Mouse (Mus musculus): ENCODE data around the gene Cebpe. TPM values are rescaled to one million over a fixed set of nuclear protein-coding genes. Genes with fewer than 3 reads are reported as not detected.

Cebpe gene
- polyA plus RNA-seq, 1 experiment from 2014 or later = not detected

GRCm38 (mm10) chr14:54695042-54695441 is 16.9 kb downstream of the Cebpe start:
- 0 out of 2 replicates have a peak, but pooled peaks cover 6% of the 10 kb centered on the region for H3K36me3 ChIP-seq (ENCODE audit: control insufficient read depth, insufficient read depth, low read length)
- ATAC-seq (ENCODE audit: low FRiP score) (no peak), DNase-seq (ENCODE audit: low spot score, missing footprints) (no peak)
- no peak overlapping the region for H3K4me3 ChIP-seq (ENCODE audit: low read depth, low read length)
- H3K4me1 ChIP-seq (ENCODE audit: control insufficient read depth, insufficient read depth, low read length) = no peaks in the 10 kb centered on the region
- no peak overlapping the region for H3K4me2 ChIP-seq
- WGBS = 88% methylated on average over 6 of the region's 6 CpGs
- H3K9ac ChIP-seq (ENCODE audit: low read length) = no peak overlapping the region
- H3K9me3 ChIP-seq (ENCODE audit: control insufficient read depth, low read length) = no peaks in the 10 kb centered on the region
- H3K27ac ChIP-seq (ENCODE audit: low read depth, low read length) = no peak overlapping the region
- H3K27me3 ChIP-seq (ENCODE audit: control insufficient read depth, insufficient read depth, low read length) = no peaks in the 10 kb centered on the region

DNA sequence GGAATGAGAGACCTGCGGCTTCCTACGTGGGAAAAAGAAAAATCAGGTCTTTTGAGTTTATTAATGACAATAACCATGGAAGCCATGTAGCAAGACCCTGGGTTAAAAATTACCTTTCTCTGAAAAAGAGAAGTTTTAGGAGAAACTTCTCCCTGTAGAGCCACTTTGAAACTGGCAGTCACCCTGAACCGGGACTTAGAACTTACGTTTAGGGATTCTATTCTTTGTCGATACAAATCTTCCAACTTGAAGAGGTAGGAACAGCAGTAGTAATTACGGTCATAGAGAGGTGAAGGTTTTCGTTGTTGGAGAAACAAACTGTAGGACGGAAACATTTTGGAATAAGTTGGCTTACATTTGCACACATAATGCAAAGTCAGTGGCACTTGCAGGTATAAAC is 24.7 kb downstream of the Cebpe start:
- Histone ChIP-seq H3K27ac (ENCODE audit: low read depth, low read length) (peak overlapping the region; percentile 33; the same call in 1 of the 2 replicates), H3K9me3 (ENCODE audit: control insufficient read depth, low read length) (no peaks in the 10 kb centered on the region), H3K4me1 (ENCODE audit: control insufficient read depth, insufficient read depth, low read length) (peaks cover 17% of the 10 kb centered on the region), H3K9ac (ENCODE audit: low read length) (peak overlapping the region; percentile 79), H3K27me3 (ENCODE audit: control insufficient read depth, insufficient read depth, low read length) (no peaks in the 10 kb centered on the region), H3K4me3 (ENCODE audit: low read depth, low read length) (peak overlapping the region; percentile 92), H3K36me3 (ENCODE audit: control insufficient read depth, insufficient read depth, low read length) (peaks cover 11% of the 10 kb centered on the region; the same call in 1 of the 2 replicates), H3K4me2 (peak overlapping the region; percentile 72)
- ATAC-seq (ENCODE audit: low FRiP score) (no peak), DNase-seq (ENCODE audit: low spot score, missing footprints) (no peak)
- WGBS = 10% methylated on average over 8 of the region's 8 CpGs

DNA sequence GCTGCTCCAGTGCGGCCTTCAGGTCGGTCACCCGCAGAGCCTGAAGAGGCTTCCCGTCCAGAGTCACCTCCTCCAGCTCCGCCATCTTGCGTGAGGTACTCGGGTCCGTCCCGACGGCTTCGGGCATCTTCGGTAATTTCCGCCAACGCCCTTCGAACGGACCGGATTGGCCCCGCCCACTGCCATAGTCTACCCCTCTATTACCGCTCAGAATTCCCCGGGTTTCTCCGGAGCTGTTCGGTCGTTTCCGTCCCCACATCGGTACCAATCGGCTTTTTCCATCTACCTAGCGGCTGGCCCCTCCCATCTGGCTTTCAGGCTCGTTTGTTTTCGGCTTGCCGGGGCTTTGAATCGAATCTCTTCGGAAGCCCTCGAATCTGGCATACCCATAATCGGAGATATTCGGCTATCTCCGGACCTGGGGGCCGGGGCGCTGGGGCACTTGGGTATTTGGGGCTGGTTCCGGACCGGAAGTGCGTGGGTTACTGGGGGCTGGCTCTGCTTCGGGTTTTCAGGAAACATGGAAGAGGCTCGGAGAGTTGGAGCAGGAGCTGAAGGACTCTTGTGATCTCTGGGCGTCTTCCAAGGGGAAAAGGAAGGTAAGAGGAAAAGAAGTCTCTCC is 25.3 kb downstream of the Cebpe start, which contains the start of gene Acin1:
TSS of gene Acin1 (minus strand) at position 410 of the 622 bp plus-strand sequence.
- H3K9me3 ChIP-seq (ENCODE audit: control insufficient read depth, low read length) = no peaks in the 10 kb centered on the region
- DNase-seq (ENCODE audit: low spot score, missing footprints) = peak; percentile 100
- peak within 1 kb of the TSS; percentile 92 for H3K4me3 ChIP-seq (ENCODE audit: low read depth, low read length)
- peaks cover 17% of the 10 kb centered on the region for H3K4me1 ChIP-seq (ENCODE audit: control insufficient read depth, insufficient read depth, low read length)
- ATAC-seq (ENCODE audit: low FRiP score) = peak; percentile 96
- peak within 1 kb of the TSS; percentile 88 for H3K27ac ChIP-seq (ENCODE audit: low read depth, low read length)
- peak within 1 kb of the TSS; percentile 74 for H3K4me2 ChIP-seq
- H3K27me3 ChIP-seq (ENCODE audit: control insufficient read depth, insufficient read depth, low read length) = no peaks in the 10 kb centered on the region
- H3K36me3 ChIP-seq (ENCODE audit: control insufficient read depth, insufficient read depth, low read length) = peaks cover 11% of the 10 kb centered on the region; the same call in 1 of the 2 replicates
- peak within 1 kb of the TSS; percentile 94 for H3K9ac ChIP-seq (ENCODE audit: low read length)
- under 1% methylated on average over 44 of the region's 44 CpGs for WGBS

DNA sequence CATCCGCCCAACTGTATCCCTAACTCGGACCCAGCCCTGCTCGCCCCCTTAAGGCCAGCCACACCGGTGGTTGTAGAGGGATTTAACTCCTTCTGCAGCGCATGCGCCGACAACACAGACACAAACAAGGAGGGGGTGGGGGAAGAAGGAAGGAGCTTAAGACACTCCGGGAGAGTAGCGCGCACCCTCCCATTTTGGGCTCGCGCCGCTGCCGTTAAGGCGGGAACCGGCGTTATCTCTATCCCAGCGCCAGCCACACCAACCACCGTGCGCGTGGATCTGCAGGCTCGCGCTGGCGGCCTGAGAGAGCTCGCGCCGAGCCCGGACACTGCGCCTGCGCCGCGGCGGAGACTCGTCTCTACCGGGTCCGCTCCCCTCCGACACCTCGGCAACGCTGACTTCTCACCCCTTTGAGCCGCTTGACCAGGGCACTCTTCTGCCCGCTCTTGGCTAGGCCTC is 25.9 kb downstream of the Cebpe start, which contains the start of gene 1700123O20Rik:
TSS of gene 1700123O20Rik (plus strand) at position 154 of the 459 bp plus-strand sequence.
- H3K4me2 ChIP-seq = peak within 1 kb of the TSS; percentile 74
- H3K4me3 ChIP-seq (ENCODE audit: low read depth, low read length) = peak within 1 kb of the TSS; percentile 92
- DNase-seq (ENCODE audit: low spot score, missing footprints) = no peak
- WGBS = under 1% methylated on average over 41 of the region's 41 CpGs
- no peaks in the 10 kb centered on the region for H3K9me3 ChIP-seq (ENCODE audit: control insufficient read depth, low read length)
- peaks cover 17% of the 10 kb centered on the region for H3K4me1 ChIP-seq (ENCODE audit: control insufficient read depth, insufficient read depth, low read length)
- H3K27me3 ChIP-seq (ENCODE audit: control insufficient read depth, insufficient read depth, low read length) = no peaks in the 10 kb centered on the region
- peak; percentile 81 for ATAC-seq (ENCODE audit: low FRiP score)
- H3K36me3 ChIP-seq (ENCODE audit: control insufficient read depth, insufficient read depth, low read length) = peaks cover 11% of the 10 kb centered on the region; the same call in 1 of the 2 replicates
- H3K27ac ChIP-seq (ENCODE audit: low read depth, low read length) = peak within 1 kb of the TSS; percentile 88
- peak within 1 kb of the TSS; percentile 94 for H3K9ac ChIP-seq (ENCODE audit: low read length)

GRCm38 (mm10) chr14:54685471-54685870 is 26.5 kb downstream of the Cebpe start:
- H3K9ac ChIP-seq (ENCODE audit: low read length) = peak overlapping the region; percentile 94; the same call in 1 of the 2 replicates
- H3K4me3 ChIP-seq (ENCODE audit: low read depth, low read length) = peak overlapping the region; percentile 92
- H3K36me3 ChIP-seq (ENCODE audit: control insufficient read depth, insufficient read depth, low read length) = peaks cover 9% of the 10 kb centered on the region; the same call in 1 of the 2 replicates
- H3K4me1 ChIP-seq (ENCODE audit: control insufficient read depth, insufficient read depth, low read length) = peaks cover 17% of the 10 kb centered on the region
- no peaks in the 10 kb centered on the region for H3K27me3 ChIP-seq (ENCODE audit: control insufficient read depth, insufficient read depth, low read length)
- peak overlapping the region; percentile 5; the same call in 1 of the 2 replicates for H3K27ac ChIP-seq (ENCODE audit: low read depth, low read length)
- ATAC-seq (ENCODE audit: low FRiP score) (no peak), DNase-seq (ENCODE audit: low spot score, missing footprints) (no peak)
- no peaks in the 10 kb centered on the region for H3K9me3 ChIP-seq (ENCODE audit: control insufficient read depth, low read length)
- H3K4me2 ChIP-seq = peak overlapping the region; percentile 74
- WGBS = 14% methylated on average over 8 of the region's 8 CpGs

DNA sequence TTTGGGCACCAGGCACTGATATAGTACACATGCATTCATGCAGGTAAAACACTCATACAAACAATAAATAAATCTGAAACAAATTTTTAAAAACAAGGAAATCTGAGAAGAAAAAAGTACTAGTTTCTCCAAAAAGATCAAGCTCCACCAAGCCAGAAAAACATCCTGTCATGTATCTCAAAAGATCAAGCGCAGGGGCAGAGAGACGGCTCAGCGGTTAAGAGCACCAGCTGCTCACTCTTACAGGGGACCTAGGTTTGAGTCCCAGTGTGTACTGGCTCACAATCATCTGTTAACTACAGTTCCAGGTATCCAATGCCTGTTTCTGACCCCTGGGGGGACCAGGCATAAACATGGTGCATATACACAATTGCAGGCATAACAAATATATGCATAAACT is 29.6 kb downstream of the Cebpe start:
- Histone ChIP-seq H3K4me1 (ENCODE audit: control insufficient read depth, insufficient read depth, low read length) (peaks cover 9% of the 10 kb centered on the region), H3K9ac (ENCODE audit: low read length) (no peak overlapping the region), H3K36me3 (ENCODE audit: control insufficient read depth, insufficient read depth, low read length) (peaks cover 10% of the 10 kb centered on the region; the same call in 1 of the 2 replicates), H3K4me3 (ENCODE audit: low read depth, low read length) (no peak overlapping the region), H3K4me2 (no peak overlapping the region), H3K27ac (ENCODE audit: low read depth, low read length) (no peak overlapping the region), H3K27me3 (ENCODE audit: control insufficient read depth, insufficient read depth, low read length) (no peaks in the 10 kb centered on the region), H3K9me3 (ENCODE audit: control insufficient read depth, low read length) (no peaks in the 10 kb centered on the region)
- WGBS = 92% methylated on average over 3 of the region's 3 CpGs
- DNase-seq (ENCODE audit: low spot score, missing footprints) = no peak
- no peak for ATAC-seq (ENCODE audit: low FRiP score)

GRCm38 (mm10) chr14:54678657-54679304 is 33.2 kb downstream of the Cebpe start:
- Histone ChIP-seq H3K4me1 (ENCODE audit: control insufficient read depth, insufficient read depth, low read length) (no peaks in the 10 kb centered on the region), H3K36me3 (ENCODE audit: control insufficient read depth, insufficient read depth, low read length) (peaks cover 15% of the 10 kb centered on the region), H3K27ac (ENCODE audit: low read depth, low read length) (no peak overlapping the region), H3K27me3 (ENCODE audit: control insufficient read depth, insufficient read depth, low read length) (no peaks in the 10 kb centered on the region), H3K9ac (ENCODE audit: low read length) (no peak overlapping the region), H3K4me2 (no peak overlapping the region), H3K9me3 (ENCODE audit: control insufficient read depth, low read length) (no peaks in the 10 kb centered on the region), H3K4me3 (ENCODE audit: low read depth, low read length) (no peak overlapping the region)
- DNase-seq (ENCODE audit: low spot score, missing footprints) (no peak), ATAC-seq (ENCODE audit: low FRiP score) (no peak)
- 88% methylated on average over 16 of the region's 16 CpGs for WGBS

DNA sequence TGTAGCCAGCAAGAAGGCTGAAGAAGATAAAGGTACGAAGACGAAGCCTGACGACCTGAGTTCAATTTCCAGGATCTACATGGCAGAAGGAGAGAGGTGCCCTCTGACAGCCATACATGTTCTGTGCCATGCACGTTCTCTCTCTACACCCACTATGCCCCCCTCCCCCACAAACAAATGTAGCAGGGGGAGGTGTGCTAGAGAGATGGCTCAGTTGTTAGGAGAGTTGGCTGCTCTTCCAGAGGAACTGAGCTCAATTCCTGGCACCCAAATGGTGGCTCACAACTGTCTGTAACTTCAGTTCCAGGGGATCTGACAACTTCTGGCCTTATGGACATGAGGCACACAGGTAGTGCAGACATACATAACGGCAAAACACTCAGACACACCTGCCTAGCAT is 35.7 kb downstream of the Cebpe start:
- no peak for ATAC-seq (ENCODE audit: low FRiP score)
- Histone ChIP-seq H3K36me3 (ENCODE audit: control insufficient read depth, insufficient read depth, low read length) (peaks cover 12% of the 10 kb centered on the region), H3K4me1 (ENCODE audit: control insufficient read depth, insufficient read depth, low read length) (no peaks in the 10 kb centered on the region), H3K9me3 (ENCODE audit: control insufficient read depth, low read length) (no peaks in the 10 kb centered on the region), H3K27me3 (ENCODE audit: control insufficient read depth, insufficient read depth, low read length) (no peaks in the 10 kb centered on the region), H3K4me3 (ENCODE audit: low read depth, low read length) (no peak overlapping the region), H3K4me2 (no peak overlapping the region), H3K9ac (ENCODE audit: low read length) (no peak overlapping the region), H3K27ac (ENCODE audit: low read depth, low read length) (no peak overlapping the region)
- no peak for DNase-seq (ENCODE audit: low spot score, missing footprints)
- 94% methylated on average over 5 of the region's 5 CpGs for WGBS

DNA sequence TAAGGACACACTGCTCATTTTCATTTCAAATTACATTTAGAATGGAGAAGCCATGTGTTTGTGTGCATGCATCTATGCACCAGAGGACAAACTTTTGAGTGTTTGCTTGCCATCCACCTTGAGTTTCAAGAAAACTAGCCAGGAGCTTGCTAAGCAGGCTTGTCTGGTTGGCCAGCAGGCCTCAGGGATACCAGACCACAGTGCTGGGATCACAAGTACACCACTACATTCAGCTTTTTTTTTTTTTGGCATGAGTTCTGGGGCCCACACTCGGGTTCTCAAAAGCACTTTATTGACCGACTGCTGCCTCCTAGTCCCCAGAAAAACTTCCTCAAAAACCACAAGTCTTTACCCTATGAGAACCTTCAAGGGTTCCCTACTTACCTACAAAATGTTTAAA is 37.7 kb downstream of the Cebpe start:
- 85% methylated on average over 2 of the region's 2 CpGs for WGBS

More for the DNA sequence above, 37.7 kb downstream of the Cebpe start:
- no peak for ATAC-seq (ENCODE audit: low FRiP score)
- H3K36me3 ChIP-seq (ENCODE audit: control insufficient read depth, insufficient read depth, low read length) = peaks cover 12% of the 10 kb centered on the region
- no peak overlapping the region for H3K4me3 ChIP-seq (ENCODE audit: low read depth, low read length)
- no peak overlapping the region for H3K27ac ChIP-seq (ENCODE audit: low read depth, low read length)
- H3K4me1 ChIP-seq (ENCODE audit: control insufficient read depth, insufficient read depth, low read length) = no peaks in the 10 kb centered on the region
- DNase-seq (ENCODE audit: low spot score, missing footprints) = no peak
- H3K4me2 ChIP-seq = no peak overlapping the region
- H3K9ac ChIP-seq (ENCODE audit: low read length) = no peak overlapping the region
- no peaks in the 10 kb centered on the region for H3K9me3 ChIP-seq (ENCODE audit: control insufficient read depth, low read length)
- no peaks in the 10 kb centered on the region for H3K27me3 ChIP-seq (ENCODE audit: control insufficient read depth, insufficient read depth, low read length)
